Mouse (Mus musculus): ENCODE measurements around the gene Klk5.
A peak's percentile ranks its signal among the peaks of the same experiment; 100 is the strongest.

Klk5 gene

GRCm38 (mm10) chr7:43878281-43878680 is 36.5 kb downstream of the Klk5 start:
- no peak for DNase-seq

- no peak for DNase-seq
Measured at GRCm38 (mm10) chr7:43880912-43881311, 39.1 kb downstream of the Klk5 start, which contains the start of gene Klk4. TSS of gene Klk4 (plus strand) at chr7:43881160.

- no peak for DNase-seq
Measured at GRCm38 (mm10) chr7:43882346-43882745, 40.6 kb downstream of the Klk5 start.

GRCm38 (mm10) chr7:43882811-43883210 is 41.0 kb downstream of the Klk5 start:
- DNase-seq = no peak

- DNase-seq = no peak
Measured at GRCm38 (mm10) chr7:43883547-43883946, 41.8 kb downstream of the Klk5 start.

- no peak for DNase-seq
Measured at GRCm38 (mm10) chr7:43891365-43891764, 49.6 kb downstream of the Klk5 start.

GRCm38 (mm10) chr7:43891788-43892187 is 50.0 kb downstream of the Klk5 start:
- no peak for DNase-seq

- DNase-seq = peak; percentile 48
Measured at GRCm38 (mm10) chr7:43894836-43895235, 53.1 kb downstream of the Klk5 start.
